In genomic region chr5:150850821-150851220, GRCm38 (mm10) we compare ENCODE assay signal across 15 mouse cellular contexts.
"Had no signal": no experiment of that assay in that cellular context is flagged by ENCODE, and none has a peak within 500 bp of the region (broad histone marks: within the 10 kb centered on the region; RNA-seq: fewer than 3 reads in every experiment).

No protein-coding gene starts in this region.

- H3K27me3 ChIP-seq: kidney, embryonic 15.5 days; liver, embryonic 13.5 days; megakaryocyte, embryonic 14.5 days; midbrain, embryonic 13.5 days; neural tube, embryonic 13.5 days had no signal

- DNase-seq: kidney, adult 8-10 months; kidney, postnatal 14 days; kidney, postnatal 4 days; liver, embryonic 13.5 days; lung, adult 2 months; retina, postnatal 1 day; right cerebral cortex, postnatal 4 days; thymus, adult 18-20 months; thymus, postnatal 36 days had no signal

- H3K36me3 ChIP-seq: kidney, embryonic 15.5 days; liver, embryonic 13.5 days; midbrain, embryonic 10.5 days; midbrain, embryonic 13.5 days; neural tube, embryonic 13.5 days had no signal

- H3K4me1 ChIP-seq: liver, embryonic 13.5 days; megakaryocyte, embryonic 14.5 days; midbrain, embryonic 10.5 days; midbrain, embryonic 13.5 days; neural tube, embryonic 13.5 days had no signal

- H3K4me3 ChIP-seq: kidney, embryonic 15.5 days; liver, embryonic 13.5 days; megakaryocyte, embryonic 14.5 days; midbrain, embryonic 10.5 days; midbrain, embryonic 13.5 days; myocyte; neural tube, embryonic 13.5 days had no signal

- H3K27ac ChIP-seq: kidney, embryonic 15.5 days; liver, embryonic 13.5 days; midbrain, embryonic 10.5 days; midbrain, embryonic 13.5 days; neural tube, embryonic 13.5 days had no signal
